Mouse (Mus musculus) heart, postnatal 0 days (tissue): Measurements from ENCODE around the gene A930004D18Rik.

Experiments used
- CTCF ChIP-seq: IDR thresholded peaks from 2 replicates; pipeline ENCODE4 v1.5.1; 2016; ENCODE audit warnings: antibody characterized with exemption, control low read depth, low read depth
- EP300 ChIP-seq: IDR thresholded peaks from 2 replicates; pipeline ENCODE4 v1.6.1; 2016; ENCODE audit warnings: antibody characterized with exemption, low read depth

DNA sequence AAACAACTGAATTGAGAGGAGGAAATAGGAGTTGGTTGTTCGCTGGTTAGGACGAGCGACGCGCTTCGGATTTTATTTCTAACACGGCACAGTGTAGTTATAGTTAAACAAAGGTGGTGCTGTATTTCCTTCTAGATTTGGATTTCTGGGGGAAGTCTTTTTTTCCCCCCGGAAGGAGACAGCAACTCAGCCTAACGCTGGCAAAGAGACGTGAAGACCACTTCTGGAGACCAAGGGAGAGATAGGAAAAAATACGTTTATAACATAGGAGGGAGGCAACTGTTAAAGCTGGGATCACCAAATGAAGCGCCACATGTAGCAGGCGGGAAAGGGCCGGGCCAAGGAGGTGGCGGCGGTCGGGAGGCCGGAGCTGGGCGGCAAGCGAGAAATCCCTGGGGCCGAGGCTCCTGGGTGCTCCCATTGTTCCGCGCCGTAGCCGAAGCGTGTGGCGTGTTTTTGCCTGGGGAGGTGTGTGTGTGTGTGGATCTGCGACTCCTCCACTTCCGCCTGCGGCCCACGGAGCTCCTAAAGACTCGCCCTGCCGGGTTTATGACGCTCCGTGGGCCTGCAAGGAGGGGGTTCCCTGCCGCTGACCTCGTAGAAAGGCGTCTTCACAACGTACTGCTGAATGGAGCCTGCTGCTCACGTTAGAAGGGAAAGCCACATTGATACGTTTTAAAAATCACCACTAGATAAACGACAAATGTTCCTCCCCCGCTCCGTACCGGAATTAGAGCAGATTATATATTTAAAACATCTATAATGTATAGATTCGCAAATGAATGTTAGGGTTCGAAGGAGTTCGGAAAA lies 20.0 kb upstream of the A930004D18Rik start:
- TF ChIP-seq EP300 (no peak), CTCF (no peak)
